Mouse (Mus musculus): Measurements from ENCODE around the gene Gnpda2.
A peak's percentile ranks its signal among the peaks of the same experiment; 100 is the strongest.

DNA sequence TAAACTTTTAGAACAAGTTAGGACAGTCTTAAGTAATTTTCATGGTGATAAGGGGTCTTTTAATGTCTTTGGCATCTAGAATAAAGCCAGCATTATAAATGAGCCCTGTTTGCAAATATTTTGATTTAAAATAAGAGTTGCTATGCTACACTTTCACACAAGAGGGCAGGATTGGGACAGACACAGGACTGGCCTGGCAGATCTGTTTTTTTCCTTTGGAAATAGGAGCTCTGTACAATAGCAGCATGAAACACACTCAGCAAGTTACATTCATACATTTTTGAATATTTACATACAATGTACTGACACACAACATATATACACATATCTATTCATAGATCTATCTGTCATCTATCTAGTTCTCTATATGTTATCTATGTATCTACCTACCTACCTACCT, 8.9 kb upstream of the Gnpda2 start:
- TF ChIP-seq CTCF (conservative IDR thresholded peaks at IDR 0.05; ENCODE audit: low read length) (peak; percentile 29), POU5F1 (IDR thresholded peaks at IDR 0.05; ENCODE audit: borderline replicate concordance, low read length) (no peak)
